8 mouse cellular contexts compared by ENCODE assay signal in the genomic region with DNA sequence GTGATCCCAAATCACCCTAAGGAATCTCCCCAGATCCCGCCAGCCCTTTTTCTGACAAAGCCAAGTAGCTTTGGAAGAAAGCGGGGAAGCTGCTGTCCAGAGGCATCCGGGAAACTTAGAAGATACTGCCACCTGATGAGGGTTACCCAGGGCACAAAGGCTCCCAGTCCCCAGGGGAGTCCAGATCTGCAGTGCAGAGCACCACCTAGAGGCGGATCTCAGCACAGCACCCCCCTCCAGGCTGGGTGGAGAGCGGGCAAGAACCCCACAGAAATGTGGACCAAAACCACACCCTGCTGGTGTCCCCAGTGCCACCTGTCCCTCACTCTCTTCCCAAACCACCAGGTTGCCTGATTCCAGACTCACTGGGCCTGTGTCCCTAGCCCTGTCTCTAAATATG. TPM values are rescaled to one million over a fixed set of nuclear protein-coding genes. Genes with fewer than 3 reads are reported as not detected.
DNase-seq lines count a peak whose midpoint lies in the region; ATAC-seq and TF ChIP-seq lines count a peak whose summit lies in the region.

No protein-coding gene starts in this region.

- no peak overlapping the region for H3K4me3 ChIP-seq in liver, embryonic 12.5 days
- H3K4me3 ChIP-seq in forebrain, embryonic 13.5 days: no peak overlapping the region
- H3K4me3 ChIP-seq in stomach, postnatal 0 days (ENCODE audit: low read depth, low read length): no peak overlapping the region

- H3K27ac ChIP-seq in liver, embryonic 12.5 days: no peak overlapping the region
- H3K27ac ChIP-seq in forebrain, embryonic 13.5 days: no peak overlapping the region
- no peak overlapping the region for H3K27ac ChIP-seq in stomach, postnatal 0 days (replicated peaks)

- H3K27me3 ChIP-seq in liver, embryonic 12.5 days (replicated peaks): peaks cover 11% of the 10 kb centered on the region
- H3K27me3 ChIP-seq in forebrain, embryonic 13.5 days: peaks cover 7% of the 10 kb centered on the region
- no peaks in the 10 kb centered on the region for H3K27me3 ChIP-seq in stomach, postnatal 0 days (ENCODE audit: control insufficient read depth, insufficient read depth, low read length)

- no peak for TF ChIP-seq EP300 in stomach, postnatal 0 days (optimal IDR thresholded peaks at IDR 0.05)

- TF ChIP-seq CTCF in stomach, postnatal 0 days (IDR thresholded peaks at IDR 0.05; ENCODE audit: low read depth): peak; percentile 90

- H3K9ac ChIP-seq in liver, embryonic 12.5 days: no peak overlapping the region
- no peak overlapping the region for H3K9ac ChIP-seq in forebrain, embryonic 13.5 days
- H3K9ac ChIP-seq in stomach, postnatal 0 days (ENCODE audit: low read length): no peak overlapping the region

- intact Hi-C loops in left cerebral cortex, postnatal 25 days (cut with DNase I): loop anchor here (1.0 to 5.0 kb wide), 3 partner anchors 60 to 278 kb away; no protein-coding TSS in a partner anchor

- DNase-seq in liver: peak; percentile 54
- DNase-seq in c-Kit-positive CD71-positive TER-119-negative erythroid progenitor cells, embryonic 14.5 days (ENCODE audit: low read depth): peak; percentile 19
- peak; percentile 66 for DNase-seq in induced T-regulatory cell, adult 2 months (ENCODE audit: low read depth)
- DNase-seq in left cerebral cortex, postnatal 25 days (ENCODE audit: low spot score in 2 of 2): peak; percentile 47 to 51
- peak; percentile 74 for DNase-seq in stomach, postnatal 0 days (ENCODE audit: low spot score)

- WGBS in liver, embryonic 12.5 days (ENCODE audit: insufficient replicate concordance): 9% methylated on average over 5 of the region's 5 CpGs
- 10% methylated on average over 5 of the region's 5 CpGs for WGBS in forebrain, embryonic 13.5 days
- 11% methylated on average over 5 of the region's 5 CpGs for whole genome bisulfite sequencing in stomach, postnatal 0 days

- H3K9me3 ChIP-seq in liver, embryonic 12.5 days (replicated peaks): no peaks in the 10 kb centered on the region
- H3K9me3 ChIP-seq in forebrain, embryonic 13.5 days (replicated peaks): no peaks in the 10 kb centered on the region
- H3K9me3 ChIP-seq in stomach, postnatal 0 days (ENCODE audit: control insufficient read depth, low read length): no peaks in the 10 kb centered on the region

- no peaks in the 10 kb centered on the region for H3K4me1 ChIP-seq in liver, embryonic 12.5 days
- H3K4me1 ChIP-seq in forebrain, embryonic 13.5 days: peaks cover 6% of the 10 kb centered on the region; the same call in 1 of the 2 replicates
- no peaks in the 10 kb centered on the region for H3K4me1 ChIP-seq in stomach, postnatal 0 days (replicated peaks; ENCODE audit: control insufficient read depth, insufficient read depth)

- no peaks in the 10 kb centered on the region for H3K36me3 ChIP-seq in liver, embryonic 12.5 days
- H3K36me3 ChIP-seq in forebrain, embryonic 13.5 days (ENCODE audit: poor library complexity, severe bottlenecking): no peaks in the 10 kb centered on the region
- H3K36me3 ChIP-seq in stomach, postnatal 0 days (ENCODE audit: control insufficient read depth, insufficient read depth, low read length): no peaks in the 10 kb centered on the region

- ATAC-seq in liver, embryonic 12.5 days: no peak
- peak; percentile 57; the same call in 1 of the 2 replicates for ATAC-seq in forebrain, embryonic 13.5 days
- ATAC-seq in monocyte, adult 5-6 weeks (replicated peaks; ENCODE audit: insufficient number of reproducible peaks, low FRiP score, low TSS enrichment, poor library complexity, severe bottlenecking): peak; percentile 73
- peak; percentile 63 for ATAC-seq in stomach, postnatal 0 days (ENCODE audit: low FRiP score, low TSS enrichment)

- no peak overlapping the region for H3K4me2 ChIP-seq in liver, embryonic 12.5 days
- H3K4me2 ChIP-seq in forebrain, embryonic 13.5 days: no peak overlapping the region
- no peak overlapping the region for H3K4me2 ChIP-seq in stomach, postnatal 0 days (replicated peaks; ENCODE audit: low read depth)

RNA-seq across cellular contexts. Expression of a gene that starts 0.7 kb away (rescaled TPM):
- polyA plus RNA-seq in liver, embryonic 12.5 days (2016; fragmentation: Nextera tagmentation; extraction: Ambion mirVana): 0.19 and 0.23 TPM in 2 replicates
- 0.89 and 1.1 TPM in 2 replicates for polyA plus RNA-seq in forebrain, embryonic 13.5 days (2015; fragmentation: Nextera tagmentation; extraction: Ambion mirVana)
- 1 to 10 TPM; 1.7 to 2.5 TPM for total RNA-seq in left cerebral cortex, postnatal 25 days (2021)
- total RNA-seq in monocyte, adult 5-6 weeks (2017): 0.32 to 1.1 TPM in 2 of 3 replicates, not detected in the other
- polyA plus RNA-seq in stomach, postnatal 0 days (2015; fragmentation: Nextera tagmentation; extraction: Ambion mirVana): 0.11 and 0.18 TPM in 2 replicates

RNA-seq across cellular contexts. Expression of a gene that starts 55.6 kb away (rescaled TPM):
- 3.6 and 4.2 TPM in 2 replicates for polyA plus RNA-seq in liver, embryonic 12.5 days (2016; fragmentation: Nextera tagmentation; extraction: Ambion mirVana)
- 12.7 and 13.5 TPM in 2 replicates for polyA plus RNA-seq in forebrain, embryonic 13.5 days (2015; fragmentation: Nextera tagmentation; extraction: Ambion mirVana)
- 10 to 100 TPM; 14.9 to 17.5 TPM for total RNA-seq in left cerebral cortex, postnatal 25 days (2021)
- 5.0 to 8.1 TPM (median 5.5 TPM) in 3 replicates for total RNA-seq in monocyte, adult 5-6 weeks (2017)
- polyA plus RNA-seq in stomach, postnatal 0 days (2015; fragmentation: Nextera tagmentation; extraction: Ambion mirVana): 3.4 and 5.8 TPM in 2 replicates

Comparison
In these comparisons a context has a peak if more than half of its experiments do, and no peak if none do; other contexts are left out.
1. DNase-seq: peak in every context shown above with its lines; median percentile 74 in stomach, postnatal 0 days; 66 in induced T-regulatory cell, adult 2 months; 54 in liver; 49 in left cerebral cortex, postnatal 25 days; 19 in c-Kit-positive CD71-positive TER-119-negative erythroid progenitor cells, embryonic 14.5 days.